Mouse (Mus musculus) embryonic stem cell, embryonic (primary cell): ENCODE results near the gene Tmem117.

ENCODE experiments used
- CTCF ChIA-PET, 4 experiments: fragments of 300-600 bp in 2 of 4; fragments of 350-600 bp in 2 of 4; sonication (Branson Sonifier 250); formaldehyde crosslinking; loops; one replicate each; lab custom pipeline; 2022; ENCODE audit warnings: inconsistent platforms in 2 of 4; lab: Charles Lee
- POLR2A ChIA-PET, 4 experiments: fragments of 300-600 bp in 2 of 4; fragments of 350-600 bp in 2 of 4; sonication (Branson Sonifier 250); formaldehyde crosslinking; loops; one replicate each; lab custom pipeline; 2022; ENCODE audit warnings: antibody characterized with exemption in 4 of 4, inconsistent platforms in 1 of 4; lab: Charles Lee

Tmem117 gene

GRCm38 (mm10) chr15:94661398-94661797 is 32.4 kb downstream of the Tmem117 start:
- CTCF ChIA-PET, result interaction anchor here in 2 of 4 experiments (0.7 to 2.0 kb wide), 3 partner anchors 99 to 104 kb away, joined by 3 to 14 read pairs (median 4); no protein-coding TSS in a partner anchor

GRCm38 (mm10) chr15:94664612-94665011 is 35.6 kb downstream of the Tmem117 start:
- ChIA-PET POLR2A (interaction anchor here in 1 of 4 experiments (1.3 kb wide), 1 partner anchor 121 kb away, joined by 4 read pairs; the partner anchor contains the start of genes Irak4 and Pus7l), CTCF (no interaction called here)

More at GRCm38 (mm10) chr15:94661398-94661797, 32.4 kb downstream of the Tmem117 start:
- POLR2A ChIA-PET, result interaction anchor here in 1 of 4 experiments (0.6 kb wide), 1 partner anchor 96 kb away, joined by 4 read pairs; no protein-coding TSS in a partner anchor

- POLR2A ChIA-PET, result no interaction called here
- CTCF ChIA-PET, result interaction anchor here in 1 of 4 experiments (0.6 kb wide), 1 partner anchor 128 kb away, joined by 3 read pairs; no protein-coding TSS in a partner anchor
Observed at GRCm38 (mm10) chr15:94681135-94681534, 52.1 kb downstream of the Tmem117 start.

- ChIA-PET POLR2A (no interaction called here), CTCF (interaction anchor here in 1 of 4 experiments (0.5 kb wide), 1 partner anchor 353 kb away, joined by 4 read pairs; no protein-coding TSS in a partner anchor)
Observed at GRCm38 (mm10) chr15:94684269-94684668, 55.2 kb downstream of the Tmem117 start.

- POLR2A ChIA-PET, result interaction anchor here in 2 of 4 experiments (1.2 to 1.7 kb wide), 3 partner anchors 33 to 86 kb away, joined by 3 to 5 read pairs (median 4); no protein-coding TSS in a partner anchor
- CTCF ChIA-PET, result interaction anchor here in 2 of 4 experiments (0.6 to 1.4 kb wide), 2 partner anchors 143 to 1029 kb away, joined by 3 read pairs; partner anchors contain the start of genes Irak4 (in 1 of the 2) and Pus7l (in 1 of the 2)
Observed at GRCm38 (mm10) chr15:94687176-94687575, 58.1 kb downstream of the Tmem117 start.

GRCm38 (mm10) chr15:94687629-94688028 is 58.6 kb downstream of the Tmem117 start:
- POLR2A ChIA-PET, result interaction anchor here in 2 of 4 experiments (1.2 to 1.7 kb wide), 2 partner anchors 34 to 67 kb away, joined by 4 to 5 read pairs; no protein-coding TSS in a partner anchor
- CTCF ChIA-PET, result interaction anchor here in 2 of 4 experiments (0.6 to 1.4 kb wide), 3 partner anchors 73 to 1029 kb away, joined by 3 to 4 read pairs (median 3); partner anchors contain the start of genes Irak4 (in 1 of the 2) and Pus7l (in 1 of the 2)

GRCm38 (mm10) chr15:94689195-94689883 is 60.3 kb downstream of the Tmem117 start:
- CTCF ChIA-PET, result interaction anchor here (0.6 to 1.6 kb wide), 14 partner anchors 28 to 1895 kb away, joined by 3 to 6 read pairs (median 4); no protein-coding TSS in a partner anchor
- POLR2A ChIA-PET, result interaction anchor here in 1 of 4 experiments (0.7 kb wide), 1 partner anchor 141 kb away, joined by 4 read pairs; no protein-coding TSS in a partner anchor

GRCm38 (mm10) chr15:94689884-94690231 is 60.8 kb downstream of the Tmem117 start:
- CTCF ChIA-PET, result interaction anchor here (0.6 to 1.6 kb wide), 14 partner anchors 28 to 1895 kb away, joined by 3 to 6 read pairs (median 4); no protein-coding TSS in a partner anchor
- POLR2A ChIA-PET, result interaction anchor here in 1 of 4 experiments (0.7 kb wide), 1 partner anchor 142 kb away, joined by 4 read pairs; no protein-coding TSS in a partner anchor

GRCm38 (mm10) chr15:94722759-94723158 is 93.7 kb downstream of the Tmem117 start:
- CTCF ChIA-PET, result no interaction called here
- POLR2A ChIA-PET, result no interaction called here

- POLR2A ChIA-PET, result no interaction called here
- CTCF ChIA-PET, result no interaction called here
Observed at GRCm38 (mm10) chr15:94732104-94732503, 103.1 kb downstream of the Tmem117 start.

- ChIA-PET POLR2A (no interaction called here), CTCF (interaction anchor here in 3 of 4 experiments (0.6 to 1.4 kb wide), 4 partner anchors 401 to 807 kb away, joined by 3 to 5 read pairs (median 4); no protein-coding TSS in a partner anchor)
Observed at GRCm38 (mm10) chr15:94769227-94769626, 140.2 kb downstream of the Tmem117 start.

- ChIA-PET CTCF (interaction anchor here in 2 of 4 experiments (0.7 kb wide), 2 partner anchors 623 to 812 kb away, joined by 4 to 5 read pairs; no protein-coding TSS in a partner anchor), POLR2A (interaction anchor here in 1 of 4 experiments (0.6 kb wide), 1 partner anchor 1267 kb away, joined by 6 read pairs; no protein-coding TSS in a partner anchor)
Observed at GRCm38 (mm10) chr15:94770832-94771578, 142.0 kb downstream of the Tmem117 start.

- POLR2A ChIA-PET, result interaction anchor here in 1 of 4 experiments (0.6 kb wide), 1 partner anchor 1266 kb away, joined by 6 read pairs; no protein-coding TSS in a partner anchor
- CTCF ChIA-PET, result interaction anchor here in 2 of 4 experiments (0.7 kb wide), 2 partner anchors 623 to 811 kb away, joined by 4 to 5 read pairs; no protein-coding TSS in a partner anchor
Observed at GRCm38 (mm10) chr15:94771691-94772090, 142.7 kb downstream of the Tmem117 start.

GRCm38 (mm10) chr15:94776119-94777069 is 147.4 kb downstream of the Tmem117 start:
- CTCF ChIA-PET, result no interaction called here
- POLR2A ChIA-PET, result interaction anchor here in 1 of 4 experiments (0.8 kb wide), 1 partner anchor 69 kb away, joined by 4 read pairs; no protein-coding TSS in a partner anchor

GRCm38 (mm10) chr15:94781556-94781955 is 152.5 kb downstream of the Tmem117 start:
- CTCF ChIA-PET, result no interaction called here
- POLR2A ChIA-PET, result interaction anchor here in 1 of 4 experiments (0.8 kb wide), 1 partner anchor 22 kb away, joined by 4 read pairs; no protein-coding TSS in a partner anchor

GRCm38 (mm10) chr15:94793455-94793854 is 164.4 kb downstream of the Tmem117 start:
- CTCF ChIA-PET, result no interaction called here

GRCm38 (mm10) chr15:94795484-94795883 is 166.5 kb downstream of the Tmem117 start:
- ChIA-PET CTCF (no interaction called here), POLR2A (no interaction called here)

More at GRCm38 (mm10) chr15:94793455-94793854, 164.4 kb downstream of the Tmem117 start:
- POLR2A ChIA-PET, result no interaction called here
